Mouse (Mus musculus) layer of hippocampus, adult 9-10 months (tissue): ENCODE data around the gene Crtac1.

Experiments
- DNase-seq: peaks from one replicate; pipeline ENCODE4 v3.0.0; 2022; ENCODE audit warnings: low spot score

Crtac1 gene

GRCm38 (mm10) chr19:42425208-42425607 is 6.4 kb downstream of the Crtac1 start:
- DNase-seq: no peak

GRCm38 (mm10) chr19:42415042-42415441 is 16.5 kb downstream of the Crtac1 start:
- no peak for DNase-seq

GRCm38 (mm10) chr19:42409856-42410255 is 21.7 kb downstream of the Crtac1 start:
- DNase-seq: no peak

GRCm38 (mm10) chr19:42409226-42409625 is 22.4 kb downstream of the Crtac1 start:
- DNase-seq: no peak

- DNase-seq: no peak
These were observed 27.2 kb downstream of the Crtac1 start for GRCm38 (mm10) chr19:42404364-42404763.

GRCm38 (mm10) chr19:42399974-42400373 is 31.6 kb downstream of the Crtac1 start:
- no peak for DNase-seq

GRCm38 (mm10) chr19:42397281-42397680 is 34.3 kb downstream of the Crtac1 start:
- DNase-seq: no peak

- no peak for DNase-seq
These were observed 36.6 kb downstream of the Crtac1 start for GRCm38 (mm10) chr19:42394848-42395534.

GRCm38 (mm10) chr19:42393920-42394319 is 37.7 kb downstream of the Crtac1 start:
- no peak for DNase-seq

- DNase-seq: no peak
These were observed 39.5 kb downstream of the Crtac1 start for GRCm38 (mm10) chr19:42392094-42392493.

GRCm38 (mm10) chr19:42389574-42389973 is 42.0 kb downstream of the Crtac1 start:
- no peak for DNase-seq

- no peak for DNase-seq
These were observed 46.5 kb downstream of the Crtac1 start for GRCm38 (mm10) chr19:42384981-42385598.

GRCm38 (mm10) chr19:42380981-42381373 is 50.6 kb downstream of the Crtac1 start:
- DNase-seq: no peak

- no peak for DNase-seq
These were observed 51.1 kb downstream of the Crtac1 start for GRCm38 (mm10) chr19:42380321-42380980.

- no peak for DNase-seq
These were observed 51.8 kb downstream of the Crtac1 start for GRCm38 (mm10) chr19:42379798-42380197.

GRCm38 (mm10) chr19:42377206-42377605 is 54.4 kb downstream of the Crtac1 start:
- no peak for DNase-seq

GRCm38 (mm10) chr19:42363551-42363950 is 68.0 kb downstream of the Crtac1 start:
- no peak for DNase-seq

GRCm38 (mm10) chr19:42358406-42358805 is 73.2 kb downstream of the Crtac1 start:
- no peak for DNase-seq

GRCm38 (mm10) chr19:42356854-42357253 is 74.7 kb downstream of the Crtac1 start:
- DNase-seq: no peak

- no peak for DNase-seq
These were observed 76.1 kb downstream of the Crtac1 start for GRCm38 (mm10) chr19:42355476-42355875.

GRCm38 (mm10) chr19:42341183-42341582 is 90.4 kb downstream of the Crtac1 start:
- no peak for DNase-seq

- DNase-seq: no peak
These were observed 99.4 kb downstream of the Crtac1 start for GRCm38 (mm10) chr19:42332081-42332736.

GRCm38 (mm10) chr19:42331446-42331845 is 100.1 kb downstream of the Crtac1 start:
- DNase-seq: no peak
